Mouse (Mus musculus) liver, embryonic 11.5 days (tissue): Measurements from ENCODE around the gene Mrpl4. TPM values are rescaled to one million over a fixed set of nuclear protein-coding genes. Genes with fewer than 3 reads are reported as not detected.
A peak's percentile ranks its signal among the peaks of the same experiment; 100 is the strongest.

Source experiments
- ATAC-seq: fragments of 200-750 bp; cut with Nextera tagmentation; replicated peaks from 2 replicates; pipeline ENCODE4 v1.8.0; 2017; ENCODE audit warnings: moderate number of reproducible peaks, mild to moderate bottlenecking, moderate TSS enrichment, moderate library complexity; ENCODE audit not compliant: low FRiP score
- DNase-seq: peaks from one replicate; pipeline ENCODE4 v3.0.0-alpha.2; 2017; ENCODE audit warnings: low spot score
- H3K27ac ChIP-seq: fragments of 300-500 bp; sonication (generic); 2 replicates; pipeline ENCODE4 v1.5.1; 2014; ENCODE audit warnings: mild to moderate bottlenecking, low read depth, low read length, control low read depth
- H3K27me3 ChIP-seq: fragments of 300-500 bp; sonication (generic); replicated peaks from 2 replicates; pipeline ENCODE4 v1.6.1; 2014; ENCODE audit warnings: low read length, mixed read lengths; ENCODE audit not compliant: control insufficient read depth, insufficient read depth
- H3K36me3 ChIP-seq: fragments of 300-500 bp; sonication (generic); 2 replicates; pipeline ENCODE4 v1.6.1; 2014; ENCODE audit warnings: mild to moderate bottlenecking, low read length, moderate library complexity, mixed read lengths; ENCODE audit not compliant: control insufficient read depth, insufficient read depth
- H3K4me1 ChIP-seq: fragments of 300-500 bp; sonication (generic); replicated peaks from 2 replicates; pipeline ENCODE4 v1.6.1; 2014; ENCODE audit warnings: low read length, mixed read lengths; ENCODE audit not compliant: control insufficient read depth, insufficient read depth
- H3K4me2 ChIP-seq: fragments of 300-500 bp; sonication (generic); 2 replicates; pipeline ENCODE4 v1.6.1; 2014; ENCODE audit warnings: mild to moderate bottlenecking, control low read depth, moderate library complexity
- H3K4me3 ChIP-seq: fragments of 300-500 bp; sonication (generic); 2 replicates; pipeline ENCODE4 v1.5.1; 2014; ENCODE audit warnings: low read depth, low read length, control low read depth
- H3K9ac ChIP-seq: fragments of 300-500 bp; sonication (generic); 2 replicates; pipeline ENCODE4 v1.6.1; 2014; ENCODE audit warnings: low read depth, low read length, control low read depth
- H3K9me3 ChIP-seq: fragments of 300-500 bp; sonication (generic); 2 replicates; pipeline ENCODE4 v1.6.1; 2016; ENCODE audit warnings: low read length, inconsistent platforms, mixed read lengths; ENCODE audit not compliant: control insufficient read depth
- WGBS: fragments of 180-500 bp; shearing (Covaris S2); extraction: QIAGEN DNeasy Blood & Tissue Kit; methylation state at CpG from one replicate; pipeline ENCODE4 v1.1.7; 2014; 5-methylcytosine and 5-hydroxymethylcytosine counted together
- polyA plus RNA-seq: library from polyadenylated mRNA; unstranded; fragments of >200 nt; fragmentation: Nextera tagmentation; extraction: Ambion mirVana; gene quantifications from 2 replicates; pipeline ENCODE4 v1.2.1, GENCODE M21; 2014

Mrpl4 gene
- polyA plus RNA-seq, 1 experiment from 2014 or later, result 138 TPM

DNA sequence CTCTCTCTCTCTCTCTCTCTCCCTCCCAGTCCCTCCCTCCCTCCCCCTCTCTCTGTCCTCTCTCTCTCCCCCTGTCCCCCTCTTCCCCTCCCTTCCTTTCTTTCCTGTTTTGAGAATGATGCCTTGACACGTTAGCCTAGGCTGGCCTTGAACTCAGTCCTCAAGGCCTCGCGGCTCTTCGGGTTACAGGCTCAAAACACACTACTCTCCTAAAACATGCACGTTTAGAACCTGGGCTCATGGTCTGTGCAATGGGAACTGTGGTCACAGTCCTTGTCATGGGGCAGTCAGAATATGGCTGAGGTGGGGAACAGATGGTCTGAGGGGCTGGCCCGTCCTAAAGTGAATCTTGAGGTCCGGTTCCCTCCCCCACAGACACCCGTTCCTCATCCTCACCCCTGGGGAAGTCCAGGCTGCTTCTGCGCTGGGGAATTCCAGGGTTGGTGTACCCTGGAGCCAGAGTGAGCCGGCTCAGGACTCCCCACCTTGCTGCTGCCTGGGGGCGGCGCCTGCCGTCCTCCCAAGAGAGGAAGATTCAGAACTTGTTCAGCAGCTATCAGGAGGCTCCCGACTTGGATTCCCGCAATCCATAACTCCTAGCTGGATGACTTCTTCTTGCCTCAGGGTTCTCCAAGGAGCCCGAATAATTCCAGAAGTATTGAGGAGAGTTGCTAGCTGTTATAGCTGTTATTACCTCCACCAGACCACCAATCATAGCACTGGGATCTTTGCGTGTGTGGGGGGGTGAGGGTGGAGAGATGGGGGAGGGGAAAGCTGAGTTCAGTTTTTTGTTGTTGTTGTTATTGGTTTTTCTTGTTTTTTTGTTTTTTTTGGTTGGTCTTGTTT, 14.0 kb downstream of the Mrpl4 start:
- WGBS, result 4% methylated on average over 17 of the region's 17 CpGs
- no peaks in the 10 kb centered on the region for H3K36me3 ChIP-seq
- H3K27me3 ChIP-seq, result peaks cover 17% of the 10 kb centered on the region; the same call in 1 of the 2 replicates
- peaks cover 30% of the 10 kb centered on the region for H3K4me1 ChIP-seq
- 0 out of 2 replicates have a peak overlapping the region, but pooled peaks have one; percentile 0 for H3K9ac ChIP-seq
- peak overlapping the region; percentile 85 for H3K4me2 ChIP-seq
- ATAC-seq, result no peak
- H3K4me3 ChIP-seq, result peak overlapping the region; percentile 54
- DNase-seq, result no peak
- H3K9me3 ChIP-seq, result no peaks in the 10 kb centered on the region
- no peak overlapping the region for H3K27ac ChIP-seq

DNA sequence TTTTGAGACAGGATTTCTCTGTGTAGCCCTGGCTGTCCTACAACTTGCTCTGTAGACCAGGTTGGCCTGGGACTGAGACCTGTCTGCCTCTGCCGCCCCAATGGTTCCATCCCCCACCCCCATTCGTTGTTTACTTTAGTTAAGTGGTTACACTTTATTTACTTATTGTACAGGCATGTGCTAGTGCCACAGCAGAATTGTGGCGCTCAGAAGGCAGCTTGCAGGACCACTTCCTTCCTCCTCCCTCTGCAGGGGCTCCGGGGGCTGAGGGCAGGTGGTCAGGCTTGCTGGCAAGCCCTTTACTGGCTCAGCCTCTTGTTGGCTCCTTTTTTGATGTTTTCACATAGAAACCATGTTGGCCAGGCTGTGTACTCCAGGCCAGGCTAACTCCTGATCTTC, 14.6 kb downstream of the Mrpl4 start:
- no peak for ATAC-seq
- WGBS, result 29% methylated on average over 4 of the region's 4 CpGs
- H3K27me3 ChIP-seq, result peaks cover 17% of the 10 kb centered on the region; the same call in 1 of the 2 replicates

DNA sequence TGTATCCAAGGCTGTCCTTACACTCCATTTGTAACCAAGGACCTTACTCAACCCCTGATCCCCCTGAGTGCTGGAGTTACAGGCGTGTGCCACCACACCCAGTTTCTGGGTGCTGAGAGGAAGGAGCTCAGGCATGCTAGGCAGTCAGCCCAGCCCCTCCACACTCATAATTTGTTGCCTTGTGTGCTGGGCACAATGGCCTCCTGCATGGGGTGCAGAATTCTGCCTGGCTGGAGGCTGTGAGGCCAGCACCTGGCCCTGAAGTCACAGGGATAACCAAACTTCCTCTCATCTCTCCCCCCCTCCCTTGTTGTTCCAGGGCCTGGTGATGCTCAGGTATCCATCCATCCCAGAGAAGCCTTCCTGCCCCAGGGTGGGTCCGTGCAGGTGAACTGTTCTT, 16.1 kb downstream of the Mrpl4 start:
- H3K27me3 ChIP-seq, result peaks cover 17% of the 10 kb centered on the region; the same call in 1 of the 2 replicates

More for the DNA sequence above, 14.6 kb downstream of the Mrpl4 start:
- Histone ChIP-seq H3K4me3 (peak overlapping the region; percentile 54; the same call in 1 of the 2 replicates), H3K9ac (no peak overlapping the region), H3K9me3 (no peaks in the 10 kb centered on the region), H3K27ac (no peak overlapping the region), H3K4me2 (peak overlapping the region; percentile 85), H3K36me3 (no peaks in the 10 kb centered on the region), H3K4me1 (peaks cover 24% of the 10 kb centered on the region)
- no peak for DNase-seq

DNA sequence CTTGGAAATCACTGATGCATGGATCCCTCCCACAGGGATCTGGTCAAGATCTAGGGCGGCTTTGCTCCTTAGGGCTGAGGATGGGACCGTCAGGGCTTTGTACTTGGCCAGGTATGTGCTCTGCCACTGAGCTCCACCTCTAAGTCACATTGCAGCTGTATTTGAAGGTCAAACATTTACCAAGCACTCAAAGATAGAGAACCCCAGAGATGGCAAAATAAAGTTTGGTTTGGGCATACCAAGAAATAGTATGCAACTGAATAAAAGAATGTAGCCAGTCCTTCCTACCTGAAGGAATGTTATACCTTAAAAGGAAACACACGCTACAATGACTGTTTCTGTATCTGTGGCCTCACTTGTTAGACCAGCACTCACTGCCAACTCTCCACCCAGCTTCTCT, 18.8 kb downstream of the Mrpl4 start:
- Histone ChIP-seq H3K27me3 (0 out of 2 replicates have a peak, but pooled peaks cover 5% of the 10 kb centered on the region), H3K27ac (no peak overlapping the region), H3K4me2 (no peak overlapping the region), H3K36me3 (no peaks in the 10 kb centered on the region), H3K4me3 (no peak overlapping the region), H3K4me1 (peaks cover 5% of the 10 kb centered on the region; the same call in 1 of the 2 replicates), H3K9me3 (no peaks in the 10 kb centered on the region), H3K9ac (no peak overlapping the region)
- DNase-seq (no peak), ATAC-seq (no peak)
- 81% methylated on average over 3 of the region's 3 CpGs for WGBS

More for the DNA sequence above, 16.1 kb downstream of the Mrpl4 start:
- Histone ChIP-seq H3K4me2 (no peak overlapping the region), H3K4me1 (peaks cover 20% of the 10 kb centered on the region), H3K9me3 (no peaks in the 10 kb centered on the region), H3K9ac (no peak overlapping the region), H3K4me3 (no peak overlapping the region), H3K27ac (no peak overlapping the region), H3K36me3 (no peaks in the 10 kb centered on the region)
- 75% methylated on average over 2 of the region's 2 CpGs for WGBS
- ATAC-seq, result no peak
- no peak for DNase-seq

DNA sequence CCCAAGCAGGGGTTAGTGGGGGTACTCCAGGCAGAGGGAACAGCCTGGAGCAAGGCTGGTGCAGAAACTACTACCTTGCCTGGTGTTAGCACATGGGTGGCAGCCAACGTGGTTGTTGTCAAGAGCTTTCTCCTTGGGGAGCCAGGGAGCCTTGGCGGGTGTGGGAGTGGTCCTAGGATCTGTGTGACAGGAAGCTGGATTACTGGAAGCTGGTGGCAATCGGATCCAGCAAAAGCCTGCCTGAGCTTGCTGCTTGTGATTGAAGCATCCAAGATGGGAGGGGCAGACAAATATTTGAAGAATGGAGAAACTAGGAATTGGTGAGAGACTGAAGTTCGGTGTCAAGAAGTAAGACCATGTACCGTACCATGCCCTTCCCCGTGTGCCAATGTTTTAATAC, 19.8 kb downstream of the Mrpl4 start:
- Histone ChIP-seq H3K9ac (no peak overlapping the region), H3K4me1 (peaks cover 9% of the 10 kb centered on the region), H3K36me3 (no peaks in the 10 kb centered on the region), H3K9me3 (no peaks in the 10 kb centered on the region), H3K27me3 (0 out of 2 replicates have a peak, but pooled peaks cover 4% of the 10 kb centered on the region), H3K27ac (no peak overlapping the region), H3K4me2 (no peak overlapping the region), H3K4me3 (no peak overlapping the region)
- DNase-seq (no peak), ATAC-seq (no peak)
- WGBS, result 69% methylated on average over 6 of the region's 6 CpGs

DNA sequence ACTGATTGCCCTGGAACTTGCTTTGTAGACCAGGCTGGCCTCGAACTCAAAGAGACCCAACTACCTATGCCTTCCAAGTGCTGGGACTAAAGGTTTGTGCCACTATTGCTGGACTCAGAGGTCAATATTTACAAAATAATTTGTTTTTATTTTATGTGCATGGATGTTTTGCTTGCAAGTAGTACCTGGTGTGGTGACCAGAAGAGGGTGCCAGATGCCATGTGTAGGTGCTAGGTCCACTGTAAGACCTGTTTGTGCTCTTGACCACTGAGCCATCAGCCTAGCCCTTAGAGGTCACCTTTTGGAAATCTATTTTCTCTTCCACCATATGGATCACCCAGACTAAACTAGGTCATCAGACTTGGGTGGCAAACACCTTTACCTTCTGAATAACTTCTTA, 20.2 kb downstream of the Mrpl4 start:
- ATAC-seq, result no peak
- Histone ChIP-seq H3K9me3 (no peaks in the 10 kb centered on the region), H3K27me3 (no peaks in the 10 kb centered on the region), H3K4me2 (no peak overlapping the region), H3K4me1 (peaks cover 6% of the 10 kb centered on the region; the same call in 1 of the 2 replicates), H3K9ac (no peak overlapping the region), H3K27ac (no peak overlapping the region), H3K4me3 (no peak overlapping the region), H3K36me3 (no peaks in the 10 kb centered on the region)
- no peak for DNase-seq
- WGBS, result 86% methylated on average over 1 of the region's 1 CpGs

DNA sequence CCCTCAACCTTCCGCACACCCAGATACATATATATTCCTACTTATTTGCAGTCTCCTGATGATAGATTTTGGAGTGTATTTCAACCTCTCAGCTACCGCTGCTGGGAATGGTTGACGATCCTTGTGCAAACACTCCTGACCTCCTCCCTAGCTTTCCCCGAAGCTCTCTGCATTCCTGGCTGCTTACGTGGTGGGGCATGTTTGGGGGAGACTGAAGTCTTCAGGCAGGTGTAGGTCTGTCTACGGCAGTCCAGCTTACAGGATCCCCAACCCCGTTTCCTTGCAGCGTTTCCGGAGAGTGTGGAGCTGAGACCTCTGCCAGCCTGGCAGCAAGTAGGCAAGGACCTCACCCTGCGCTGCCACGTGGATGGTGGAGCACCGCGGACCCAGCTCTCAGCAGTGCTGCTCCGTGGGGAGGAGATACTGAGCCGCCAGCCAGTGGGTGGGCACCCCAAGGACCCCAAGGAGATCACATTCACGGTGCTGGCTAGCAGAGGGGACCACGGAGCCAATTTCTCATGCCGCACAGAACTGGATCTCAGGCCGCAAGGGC, 22.8 kb downstream of the Mrpl4 start:
- Histone ChIP-seq H3K27ac (no peak overlapping the region), H3K36me3 (no peaks in the 10 kb centered on the region), H3K9ac (no peak overlapping the region), H3K4me2 (no peak overlapping the region), H3K27me3 (no peaks in the 10 kb centered on the region), H3K9me3 (no peaks in the 10 kb centered on the region), H3K4me1 (peaks cover 19% of the 10 kb centered on the region; the same call in 1 of the 2 replicates), H3K4me3 (no peak overlapping the region)
- ATAC-seq (no peak), DNase-seq (no peak)
- WGBS, result 77% methylated on average over 19 of the region's 19 CpGs

DNA sequence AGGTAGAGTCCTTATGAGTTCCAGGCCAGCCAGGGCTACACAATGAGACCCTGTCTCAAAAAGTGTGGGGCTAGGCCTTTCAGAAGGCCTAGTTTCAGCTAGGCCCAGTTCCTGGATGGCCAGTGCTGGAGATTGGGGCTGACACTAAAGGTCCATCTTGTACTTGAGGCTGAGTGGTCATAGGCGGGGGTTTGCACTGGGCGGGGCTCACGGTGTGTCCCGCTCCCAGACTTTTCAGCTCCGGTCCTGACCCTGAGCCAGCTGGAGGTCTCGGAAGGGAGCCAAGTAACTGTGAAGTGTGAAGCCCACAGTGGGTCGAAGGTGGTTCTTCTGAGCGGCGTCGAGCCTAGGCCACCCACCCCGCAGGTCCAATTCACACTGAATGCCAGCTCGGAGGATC, 24.3 kb downstream of the Mrpl4 start:
- no peak overlapping the region for H3K27ac ChIP-seq
- H3K4me2 ChIP-seq, result no peak overlapping the region
- H3K4me1 ChIP-seq, result peaks cover 29% of the 10 kb centered on the region
- H3K27me3 ChIP-seq, result peaks cover 4% of the 10 kb centered on the region
- H3K4me3 ChIP-seq, result no peak overlapping the region
- 92% methylated on average over 12 of the region's 12 CpGs for WGBS
- H3K36me3 ChIP-seq, result no peaks in the 10 kb centered on the region
- ATAC-seq (no peak), DNase-seq (no peak)
- H3K9ac ChIP-seq, result no peak overlapping the region
- H3K9me3 ChIP-seq, result no peaks in the 10 kb centered on the region
